Mouse (Mus musculus): ENCODE results near the gene Nek8.

Gene Nek8

DNA sequence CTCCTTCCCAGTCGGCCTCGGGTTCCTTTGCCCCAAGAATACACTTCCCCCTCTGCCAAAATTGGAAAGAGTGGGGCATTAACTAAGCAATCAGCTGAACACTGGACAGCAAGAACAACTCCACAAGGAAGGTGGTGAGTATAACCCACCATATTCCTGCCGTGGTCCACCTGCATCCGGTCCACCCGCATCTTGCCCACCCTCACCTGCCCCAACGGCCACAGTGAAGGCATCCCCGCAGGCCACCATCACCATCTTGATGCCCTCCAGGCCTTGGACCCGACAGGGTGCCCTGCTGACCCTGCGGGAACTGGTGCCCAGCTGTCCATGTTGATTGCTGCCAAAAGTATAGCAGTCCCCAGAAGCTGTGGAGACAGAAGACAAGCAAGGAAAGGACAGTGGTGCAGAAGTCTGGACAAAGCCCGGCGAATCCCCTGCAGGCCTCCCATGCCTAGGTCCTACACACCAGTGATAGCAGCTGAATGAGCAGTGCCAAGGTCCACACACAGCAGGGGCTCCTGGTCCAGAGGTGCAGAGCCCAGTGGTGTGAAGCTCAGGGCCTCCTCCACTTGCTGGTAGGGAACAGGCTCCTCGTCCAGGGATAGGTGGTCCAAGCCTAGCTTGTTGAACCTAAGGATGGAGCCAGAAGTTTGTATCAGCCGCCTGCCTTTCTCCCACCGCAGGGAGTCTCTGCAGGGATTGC is 9.1 kb downstream of the Nek8 start:
- no peak for DNase-seq (ENCODE audit: low read depth, low spot score)

- DNase-seq (ENCODE audit: low read depth, low spot score), result peak; percentile 35
Measured at GRCm38 (mm10) chr11:78166640-78167039, 9.8 kb downstream of the Nek8 start.

DNA sequence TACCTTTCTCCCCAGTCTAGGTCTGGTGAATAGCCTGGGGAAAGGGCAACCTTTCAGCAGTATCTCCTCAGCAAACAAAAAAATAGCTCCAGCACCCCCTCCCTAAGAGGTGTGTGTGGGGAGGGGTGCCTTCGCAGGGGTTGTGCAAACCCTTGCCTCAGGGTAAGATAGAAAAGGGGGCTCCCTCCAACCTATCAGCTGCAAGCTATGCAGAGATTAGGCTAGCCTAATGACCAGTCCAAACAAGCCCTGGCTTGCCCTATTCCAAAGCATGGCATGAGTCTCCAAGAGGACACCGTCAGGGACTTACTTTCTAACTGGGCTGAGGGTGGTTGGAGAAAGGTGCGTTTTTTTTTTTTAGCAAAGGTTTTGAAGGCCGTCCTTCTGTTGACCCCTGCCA is 10.3 kb downstream of the Nek8 start:
- peak; percentile 56 for DNase-seq (ENCODE audit: low read depth, low spot score)

- peak; percentile 92 for DNase-seq (ENCODE audit: low read depth, low spot score)
Measured at GRCm38 (mm10) chr11:78165761-78166109, 10.7 kb downstream of the Nek8 start.

DNA sequence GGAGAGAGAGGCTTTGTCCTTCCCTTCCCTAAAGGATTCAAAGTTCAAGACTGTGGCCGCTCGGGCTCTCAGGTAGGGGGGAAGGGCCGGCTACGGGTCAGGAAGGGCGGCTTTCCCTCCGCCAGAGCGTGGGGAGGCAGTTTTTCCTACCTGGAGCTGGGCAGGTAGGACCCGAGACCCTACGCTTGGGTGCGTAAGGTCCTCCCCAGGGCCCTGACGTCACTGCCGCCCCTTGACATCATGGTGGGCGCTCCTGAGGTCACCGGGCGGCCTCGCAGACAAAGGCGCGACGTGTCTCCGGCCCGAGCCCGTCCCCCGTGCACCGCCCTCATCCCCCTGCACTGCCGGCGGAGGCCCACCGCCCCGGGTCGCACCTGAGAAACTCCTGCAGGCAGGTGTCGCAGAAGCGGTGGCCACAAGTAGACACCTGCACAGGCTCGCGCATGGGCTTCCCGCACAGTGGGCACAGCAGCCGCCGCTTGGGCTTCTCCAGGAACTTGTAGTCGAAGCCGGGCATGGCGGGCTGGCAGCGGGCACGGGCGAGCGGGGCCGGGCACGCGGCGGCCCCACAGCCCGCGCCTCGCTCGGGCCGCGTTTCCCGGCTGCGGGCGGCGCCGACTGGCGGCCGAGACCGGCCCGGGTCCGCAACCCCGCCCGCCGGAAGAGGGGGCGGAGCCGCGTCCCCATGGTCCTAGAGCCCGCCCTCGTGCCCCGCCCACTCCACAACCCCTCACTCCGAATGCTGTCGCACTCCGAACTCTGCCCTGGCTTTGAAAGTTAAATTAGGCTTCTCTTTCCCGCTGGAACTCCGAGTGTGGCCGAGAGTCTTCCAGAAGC is 11.3 kb downstream of the Nek8 start, which contains the start of gene Traf4:
TSS of gene Traf4 (minus strand) at position 666 of the 837 bp plus-strand sequence.
- DNase-seq (ENCODE audit: low read depth, low spot score), result peak; percentile 87

DNA sequence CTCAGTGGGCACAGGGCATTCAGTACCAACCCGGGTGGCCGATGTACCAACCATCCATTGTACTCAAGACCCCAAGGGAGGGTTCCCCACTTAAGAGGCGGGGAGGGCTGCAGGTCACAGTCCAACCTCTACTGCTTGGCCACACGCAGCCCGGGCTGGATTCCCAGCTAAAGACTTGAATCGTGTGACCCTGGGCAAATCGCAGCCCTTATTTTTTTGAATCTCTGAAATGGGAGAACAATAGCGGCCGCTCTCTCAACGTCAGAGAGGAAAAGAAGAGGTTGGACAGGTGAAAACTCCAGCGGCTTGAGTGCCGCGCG is 11.9 kb downstream of the Nek8 start:
- peak; percentile 32 for DNase-seq (ENCODE audit: low read depth, low spot score)

GRCm38 (mm10) chr11:78163681-78164603 is 12.5 kb downstream of the Nek8 start:
- peak; percentile 78 for DNase-seq (ENCODE audit: low read depth, low spot score)

GRCm38 (mm10) chr11:78163045-78163444 is 13.4 kb downstream of the Nek8 start:
- DNase-seq (ENCODE audit: low read depth, low spot score), result peak; percentile 39

DNA sequence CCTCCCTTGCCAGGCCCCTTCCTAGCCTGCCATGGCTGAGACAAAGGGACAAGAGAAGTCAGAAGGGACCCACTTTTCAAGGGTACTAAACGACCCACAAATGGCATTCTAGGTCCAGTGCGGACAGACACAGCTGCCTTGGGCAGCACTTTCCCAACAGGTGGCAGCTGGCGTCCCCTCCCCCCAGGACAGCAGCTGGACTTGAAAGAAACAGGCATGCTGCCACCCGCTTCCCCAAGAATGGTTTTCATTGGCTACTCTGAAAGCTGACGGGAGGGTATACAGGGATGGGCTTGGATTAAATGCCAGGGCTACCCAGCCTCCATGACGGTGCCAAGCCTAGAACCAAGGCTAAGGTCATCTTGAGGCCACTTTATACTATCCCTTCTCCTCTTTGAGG is 14.0 kb downstream of the Nek8 start:
- DNase-seq (ENCODE audit: low read depth, low spot score), result no peak

DNA sequence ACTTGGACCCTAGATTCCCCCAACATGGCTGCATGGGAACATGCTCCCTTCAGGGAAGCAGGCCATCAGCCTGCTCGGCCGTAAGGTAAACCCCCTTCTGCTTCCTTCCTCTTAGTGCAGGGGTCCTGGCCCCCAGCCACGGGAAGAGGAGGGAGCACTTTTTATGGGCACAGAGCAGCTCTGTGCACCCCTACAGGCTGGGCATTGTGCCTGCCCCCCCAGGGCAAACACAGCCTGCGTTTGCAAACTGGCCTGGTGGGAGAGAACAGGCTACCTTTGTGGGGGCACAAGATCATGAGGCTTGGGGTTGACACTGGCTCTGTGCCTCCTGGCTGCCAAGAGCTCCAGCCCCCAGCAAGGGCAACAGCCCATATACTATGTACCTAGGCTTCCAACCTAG is 14.5 kb downstream of the Nek8 start:
- DNase-seq (ENCODE audit: low read depth, low spot score), result no peak

DNA sequence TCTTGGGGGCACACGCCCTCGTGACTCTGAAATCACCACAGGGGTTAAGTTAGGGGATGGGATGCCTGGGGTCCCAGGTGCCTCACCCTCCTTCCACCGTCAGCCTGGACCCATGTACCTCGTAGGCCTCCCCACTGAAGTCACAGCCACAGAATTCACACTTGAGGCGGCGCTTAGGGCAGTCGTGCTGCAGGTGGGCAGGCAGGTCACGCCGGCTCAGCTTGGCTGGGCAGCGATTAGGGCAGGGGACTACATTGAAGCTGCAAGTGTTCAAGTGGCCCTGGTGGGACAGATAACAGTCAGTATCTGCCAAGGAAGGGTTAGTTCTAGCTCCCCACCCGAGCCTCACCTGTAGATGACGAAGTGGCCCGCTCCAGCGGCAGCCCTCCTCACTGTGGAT is 15.3 kb downstream of the Nek8 start:
- no peak for DNase-seq (ENCODE audit: low read depth, low spot score)

- no peak for DNase-seq (ENCODE audit: low read depth, low spot score)
Measured at GRCm38 (mm10) chr11:78160675-78161074, 15.8 kb downstream of the Nek8 start.

DNA sequence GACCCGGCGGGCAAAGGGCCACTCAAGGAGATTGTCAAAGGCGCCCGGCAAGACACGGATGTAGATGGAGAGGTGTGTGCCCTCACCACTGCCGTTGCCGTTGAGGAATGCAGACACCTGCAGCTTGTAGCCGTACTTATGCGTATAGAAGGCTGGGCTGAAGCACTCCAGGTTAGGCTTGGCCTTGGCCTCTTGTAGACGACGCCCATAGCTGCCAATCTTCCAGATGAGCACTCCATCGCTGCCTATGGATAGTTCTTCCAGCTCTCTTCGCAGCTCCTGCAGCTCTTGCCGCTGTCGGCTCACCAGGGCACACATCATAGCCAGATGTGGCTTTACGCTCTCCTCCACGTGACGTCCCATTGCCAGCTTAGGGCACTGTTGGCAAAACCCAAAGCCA is 16.3 kb downstream of the Nek8 start:
- no peak for DNase-seq (ENCODE audit: low read depth, low spot score)

- DNase-seq (ENCODE audit: low read depth, low spot score), result no peak
Measured at GRCm38 (mm10) chr11:78159557-78159956, 16.9 kb downstream of the Nek8 start.

- DNase-seq (ENCODE audit: low read depth, low spot score), result peak; percentile 94
Measured at GRCm38 (mm10) chr11:78159096-78159495, 17.4 kb downstream of the Nek8 start.

GRCm38 (mm10) chr11:78156156-78156699 is 20.2 kb downstream of the Nek8 start:
- no peak for DNase-seq (ENCODE audit: low read depth, low spot score)

DNA sequence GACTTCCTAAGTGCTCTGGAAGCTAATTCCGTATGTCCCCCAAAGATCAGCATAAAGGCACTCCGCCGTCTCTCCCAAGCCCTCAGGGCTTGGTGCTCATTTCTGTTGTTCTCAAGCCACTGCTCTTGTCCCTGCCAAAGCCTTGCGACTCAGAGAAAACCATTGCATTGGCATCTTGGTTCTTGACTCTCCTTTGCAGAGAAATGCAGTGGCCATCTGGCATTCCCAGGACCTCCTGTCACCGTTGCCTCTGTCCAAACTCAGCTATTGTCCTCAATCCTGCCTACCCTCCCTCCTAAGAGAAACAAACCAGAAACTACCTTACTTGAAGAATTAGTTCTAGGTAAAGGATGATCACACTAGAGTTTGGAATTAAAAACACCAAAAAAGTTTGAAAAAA is 20.8 kb downstream of the Nek8 start:
- DNase-seq (ENCODE audit: low read depth, low spot score), result no peak

GRCm38 (mm10) chr11:78153778-78154177 is 22.7 kb downstream of the Nek8 start:
- no peak for DNase-seq (ENCODE audit: low read depth, low spot score)

- peak; percentile 49 for DNase-seq (ENCODE audit: low read depth, low spot score)
Measured at GRCm38 (mm10) chr11:78152299-78153231, 23.9 kb downstream of the Nek8 start.

GRCm38 (mm10) chr11:78151161-78151560 is 25.3 kb downstream of the Nek8 start:
- peak; percentile 64 for DNase-seq (ENCODE audit: low read depth, low spot score)

All from 3T3-L1 (cell line).